Mouse (Mus musculus): ENCODE measurements around the gene Eps8. TPM values are rescaled to one million over a fixed set of nuclear protein-coding genes. Genes with fewer than 3 reads are reported as not detected.

Gene Eps8
- polyA plus RNA-seq, 1 experiment from 2014 or later, result 8.4 TPM

Other genes with a start within 250 kb of the Eps8 start
- gene Strap, start 80.2 kb upstream of the Eps8 start, polyA plus RNA-seq (2015; fragmentation: Nextera tagmentation; extraction: Ambion mirVana), result 145 and 147 TPM in 2 replicates
- gene Dera, start 99.7 kb upstream of the Eps8 start, polyA plus RNA-seq (2015; fragmentation: Nextera tagmentation; extraction: Ambion mirVana), result 120 and 126 TPM in 2 replicates